Mouse (Mus musculus) B cell, adult 67 days (primary cell): ENCODE results near the gene Rnf103. TPM values are rescaled to one million over a fixed set of nuclear protein-coding genes. Genes with fewer than 3 reads are reported as not detected.

Experiments used
- total RNA-seq, 2 experiments: library from RNA; stranded (reverse); gene quantifications; 4 replicates each; pipeline ENCODE4 v1.2.4; 2023

Rnf103 gene
- total RNA-seq = 10 to 100 TPM; 27.0 to 28.6 TPM

GRCm38 (mm10) chr6:71493675-71494340 lies at the start of gene Rnf103:
Gene Rnf103 (plus strand): TSS chr6:71493894.

GRCm38 (mm10) chr6:71543686-71544499 lies 50.2 kb downstream of the Rnf103 start, which contains the start of gene Chmp3:
Gene Chmp3 (plus strand): TSS chr6:71543797.

Other genes with a start within 250 kb of the Rnf103 start
- 10 to 100 TPM; 32.3 to 41.4 TPM for gene Krcc1, start 222.2 kb upstream of the Rnf103 start, total RNA-seq
- gene Smyd1, start 171.7 kb upstream of the Rnf103 start, total RNA-seq = not detected
- gene Cd8b1, start 171.1 kb upstream of the Rnf103 start, total RNA-seq = 1 to 10 TPM in 1 of 2 experiments, not detected in 1; 1.5 TPM
- gene Cd8a, start 120.5 kb upstream of the Rnf103 start, total RNA-seq = 1 to 10 TPM in 1 of 2 experiments, under 1 TPM in 1; 0.18 to 1.5 TPM
- 10 to 100 TPM; 59.6 to 63.7 TPM for gene Rmnd5a, start 53.3 kb upstream of the Rnf103 start, total RNA-seq
- gene Chmp3, start 49.9 kb downstream of the Rnf103 start, total RNA-seq = 10 to 100 TPM; 63.2 to 65.1 TPM
- gene Kdm3a, start 139.1 kb downstream of the Rnf103 start, total RNA-seq = 100 to 1,000 TPM; 102 to 133 TPM
- gene Reep1, start 213.7 kb downstream of the Rnf103 start, total RNA-seq = not detected